Mouse (Mus musculus) midbrain, embryonic 12.5 days (tissue): ENCODE results near the gene Hoxc9. TPM values are rescaled to one million over a fixed set of nuclear protein-coding genes. Genes with fewer than 3 reads are reported as not detected.

Experiments used
- microRNA counts: library from miRNA; unstranded; fragments of <30 nt; microRNA quantifications from one replicate; lab custom pipeline; 2017
- microRNA-seq: library from miRNA; unstranded; fragments of <30 nt; microRNA quantifications from one replicate; pipeline ENCODE4, GENCODE M21; 2017
- polyA plus RNA-seq: library from polyadenylated mRNA; unstranded; fragments of >200 nt; fragmentation: Nextera tagmentation; extraction: Ambion mirVana; gene quantifications from 2 replicates; pipeline ENCODE4 v1.2.1, GENCODE M21; 2016

Gene Hoxc9
- polyA plus RNA-seq, 1 experiment from 2014 or later = not detected

MicroRNAs within 50 kb of the gene (microRNA counts, 519-probe panel; counts per million panel counts)
- microRNA mmu-miR-615-3p (lab: Ali Mortazavi, UCI) (not detected), microRNA mmu-miR-615-5p (lab: Ali Mortazavi, UCI) (not detected)

Small RNAs within 50 kb of the gene (microRNA-seq; reads per million reads assigned to microRNA genes)
- gene Mir196a-2 = 1.4 reads per million
- gene Mir615 = 12.3 reads per million, percentile 29 among the genes with 10 or more reads in this experiment

Other genes with a start within 250 kb of the Hoxc9 start
- 0.23 and 0.24 TPM in 2 replicates for gene Hoxc13, start 55.3 kb upstream of the Hoxc9 start, polyA plus RNA-seq
- gene Hoxc12, start 39.7 kb upstream of the Hoxc9 start, polyA plus RNA-seq = not detected in 2 replicates
- not detected in 2 replicates for gene Hoxc11, start 22.0 kb upstream of the Hoxc9 start, polyA plus RNA-seq
- not detected in 2 replicates for gene Hoxc10, start 9.6 kb upstream of the Hoxc9 start, polyA plus RNA-seq
- 0.26 TPM in 1 of 2 replicates, not detected in the other for gene Hoxc5, start 9.0 kb upstream of the Hoxc9 start, polyA plus RNA-seq
- not detected in 2 replicates for gene Hoxc8, start 14.2 kb downstream of the Hoxc9 start, polyA plus RNA-seq
- gene Hoxc6, start 21.8 kb downstream of the Hoxc9 start, polyA plus RNA-seq = not detected in 2 replicates
- gene Hoxc4, start 42.5 kb downstream of the Hoxc9 start, polyA plus RNA-seq = 0.09 TPM in 1 of 2 replicates, not detected in the other
- 27.5 and 28.9 TPM in 2 replicates for gene Smug1, start 190.7 kb downstream of the Hoxc9 start, polyA plus RNA-seq